Mouse (Mus musculus): ENCODE measurements around the gene Ist1.

Gene Ist1

GRCm38 (mm10) chr8:109712521-109712920, 19.5 kb upstream of the Ist1 start:
- Histone ChIP-seq H3K27me3 (ENCODE audit: insufficient read depth, low read length) (no peaks in the 10 kb centered on the region), H3K4me3 (replicated peaks; ENCODE audit: low read length) (no peak overlapping the region), H3K36me3 (ENCODE audit: insufficient read depth, low read length) (peaks cover 73% of the 10 kb centered on the region), H3K4me1 (replicated peaks; ENCODE audit: low read depth, low read length) (no peaks in the 10 kb centered on the region), H3K9me3 (ENCODE audit: low read length) (no peaks in the 10 kb centered on the region)
- no peak for TF ChIP-seq POU5F1 (IDR thresholded peaks at IDR 0.05; ENCODE audit: borderline replicate concordance, low read length)
- TF ChIP-seq CTCF (conservative IDR thresholded peaks at IDR 0.05; ENCODE audit: low read length) = no peak
- no peak for TF ChIP-seq NANOG (IDR thresholded peaks at IDR 0.05; ENCODE audit: borderline replicate concordance, low read length)

GRCm38 (mm10) chr8:109707921-109708320, 14.9 kb upstream of the Ist1 start:
- peaks cover 21% of the 10 kb centered on the region for H3K4me1 ChIP-seq (replicated peaks; ENCODE audit: low read depth, low read length)
- no peak for TF ChIP-seq NANOG (IDR thresholded peaks at IDR 0.05; ENCODE audit: borderline replicate concordance, low read length)
- TF ChIP-seq CTCF (conservative IDR thresholded peaks at IDR 0.05; ENCODE audit: low read length) = no peak
- no peak for TF ChIP-seq POU5F1 (IDR thresholded peaks at IDR 0.05; ENCODE audit: borderline replicate concordance, low read length)
- H3K36me3 ChIP-seq (ENCODE audit: insufficient read depth, low read length) = peaks cover 48% of the 10 kb centered on the region
- peaks cover 25% of the 10 kb centered on the region for H3K27me3 ChIP-seq (ENCODE audit: insufficient read depth, low read length)
- H3K4me3 ChIP-seq (replicated peaks; ENCODE audit: low read length) = no peak overlapping the region
- H3K9me3 ChIP-seq (ENCODE audit: low read length) = no peaks in the 10 kb centered on the region

- no peak for TF ChIP-seq NANOG (IDR thresholded peaks at IDR 0.05; ENCODE audit: borderline replicate concordance, low read length)
- peak; percentile 89 for TF ChIP-seq CTCF (conservative IDR thresholded peaks at IDR 0.05; ENCODE audit: low read length)
- Histone ChIP-seq H3K9me3 (ENCODE audit: low read length) (no peaks in the 10 kb centered on the region), H3K4me3 (replicated peaks; ENCODE audit: low read length) (peak overlapping the region; percentile 96), H3K27me3 (ENCODE audit: insufficient read depth, low read length) (peaks cover 34% of the 10 kb centered on the region), H3K36me3 (ENCODE audit: insufficient read depth, low read length) (peaks cover 40% of the 10 kb centered on the region), H3K4me1 (replicated peaks; ENCODE audit: low read depth, low read length) (peaks cover 21% of the 10 kb centered on the region)
Observed at GRCm38 (mm10) chr8:109706874-109707237, 13.8 kb upstream of the Ist1 start.

GRCm38 (mm10) chr8:109706076-109706873, 13.2 kb upstream of the Ist1 start:
- H3K4me1 ChIP-seq (replicated peaks; ENCODE audit: low read depth, low read length) = peaks cover 21% of the 10 kb centered on the region
- no peaks in the 10 kb centered on the region for H3K9me3 ChIP-seq (ENCODE audit: low read length)
- TF ChIP-seq CTCF (conservative IDR thresholded peaks at IDR 0.05; ENCODE audit: low read length) = no peak
- no peak for TF ChIP-seq NANOG (IDR thresholded peaks at IDR 0.05; ENCODE audit: borderline replicate concordance, low read length)
- no peak for TF ChIP-seq POU5F1 (IDR thresholded peaks at IDR 0.05; ENCODE audit: borderline replicate concordance, low read length)
- peaks cover 34% of the 10 kb centered on the region for H3K36me3 ChIP-seq (ENCODE audit: insufficient read depth, low read length)
- peaks cover 37% of the 10 kb centered on the region for H3K27me3 ChIP-seq (ENCODE audit: insufficient read depth, low read length)
- peak overlapping the region; percentile 96 for H3K4me3 ChIP-seq (replicated peaks; ENCODE audit: low read length)

GRCm38 (mm10) chr8:109705320-109706075, 12.4 kb upstream of the Ist1 start, which contains the start of gene Zfp821:
Gene Zfp821 (plus strand): TSS chr8:109705546.
- Histone ChIP-seq H3K9me3 (ENCODE audit: low read length) (no peaks in the 10 kb centered on the region), H3K4me3 (replicated peaks; ENCODE audit: low read length) (peak within 1 kb of the TSS; percentile 96), H3K36me3 (ENCODE audit: insufficient read depth, low read length) (peaks cover 27% of the 10 kb centered on the region), H3K4me1 (replicated peaks; ENCODE audit: low read depth, low read length) (peaks cover 21% of the 10 kb centered on the region), H3K27me3 (ENCODE audit: insufficient read depth, low read length) (peaks cover 37% of the 10 kb centered on the region)
- TF ChIP-seq POU5F1 (IDR thresholded peaks at IDR 0.05; ENCODE audit: borderline replicate concordance, low read length) (no peak), NANOG (IDR thresholded peaks at IDR 0.05; ENCODE audit: borderline replicate concordance, low read length) (no peak), CTCF (conservative IDR thresholded peaks at IDR 0.05; ENCODE audit: low read length) (no peak)

- Histone ChIP-seq H3K9me3 (ENCODE audit: low read length) (no peaks in the 10 kb centered on the region), H3K4me3 (replicated peaks; ENCODE audit: low read length) (peak overlapping the region; percentile 96), H3K4me1 (replicated peaks; ENCODE audit: low read depth, low read length) (peaks cover 21% of the 10 kb centered on the region), H3K27me3 (ENCODE audit: insufficient read depth, low read length) (peaks cover 39% of the 10 kb centered on the region), H3K36me3 (ENCODE audit: insufficient read depth, low read length) (peaks cover 21% of the 10 kb centered on the region)
- TF ChIP-seq NANOG (IDR thresholded peaks at IDR 0.05; ENCODE audit: borderline replicate concordance, low read length) = no peak
- TF ChIP-seq POU5F1 (IDR thresholded peaks at IDR 0.05; ENCODE audit: borderline replicate concordance, low read length) = no peak
- no peak for TF ChIP-seq CTCF (conservative IDR thresholded peaks at IDR 0.05; ENCODE audit: low read length)
Observed at GRCm38 (mm10) chr8:109704565-109705319, 11.7 kb upstream of the Ist1 start.

GRCm38 (mm10) chr8:109698477-109698876, 5.4 kb upstream of the Ist1 start:
- peaks cover 46% of the 10 kb centered on the region for H3K27me3 ChIP-seq (ENCODE audit: insufficient read depth, low read length)
- H3K4me3 ChIP-seq (replicated peaks; ENCODE audit: low read length) = no peak overlapping the region
- no peaks in the 10 kb centered on the region for H3K36me3 ChIP-seq (ENCODE audit: insufficient read depth, low read length)
- no peaks in the 10 kb centered on the region for H3K9me3 ChIP-seq (ENCODE audit: low read length)
- TF ChIP-seq CTCF (conservative IDR thresholded peaks at IDR 0.05; ENCODE audit: low read length) (no peak), NANOG (IDR thresholded peaks at IDR 0.05; ENCODE audit: borderline replicate concordance, low read length) (no peak), POU5F1 (IDR thresholded peaks at IDR 0.05; ENCODE audit: borderline replicate concordance, low read length) (no peak)
- peaks cover 22% of the 10 kb centered on the region for H3K4me1 ChIP-seq (replicated peaks; ENCODE audit: low read depth, low read length)

- no peaks in the 10 kb centered on the region for H3K9me3 ChIP-seq (ENCODE audit: low read length)
- TF ChIP-seq NANOG (IDR thresholded peaks at IDR 0.05; ENCODE audit: borderline replicate concordance, low read length) = no peak
- TF ChIP-seq CTCF (conservative IDR thresholded peaks at IDR 0.05; ENCODE audit: low read length) = no peak
- no peak for TF ChIP-seq POU5F1 (IDR thresholded peaks at IDR 0.05; ENCODE audit: borderline replicate concordance, low read length)
Observed at GRCm38 (mm10) chr8:109697754-109698153, 4.7 kb upstream of the Ist1 start.

More at GRCm38 (mm10) chr8:109697754-109698153, 4.7 kb upstream of the Ist1 start:
- Histone ChIP-seq H3K36me3 (ENCODE audit: insufficient read depth, low read length) (no peaks in the 10 kb centered on the region), H3K4me1 (replicated peaks; ENCODE audit: low read depth, low read length) (peaks cover 22% of the 10 kb centered on the region), H3K4me3 (replicated peaks; ENCODE audit: low read length) (no peak overlapping the region), H3K27me3 (ENCODE audit: insufficient read depth, low read length) (peaks cover 40% of the 10 kb centered on the region)

Data from E14TG2a.4 (cell line).